Mouse (Mus musculus) limb, embryonic 14.5 days (tissue): ENCODE data around the gene Fgfr2. TPM values are rescaled to one million over a fixed set of nuclear protein-coding genes. Genes with fewer than 3 reads are reported as not detected.

Experiments
- ATAC-seq: fragments of 200-750 bp; cut with Nextera tagmentation; 2 replicates; pipeline ENCODE4 v1.8.0; 2017; ENCODE audit warnings: low read depth, moderate number of reproducible peaks, moderate TSS enrichment; ENCODE audit not compliant: low FRiP score
- DNase-seq: peaks from one replicate; pipeline ENCODE4 v3.0.0-alpha.2; 2015; ENCODE audit warnings: low spot score
- H3K27ac ChIP-seq: fragments of 300-500 bp; sonication (generic); replicated peaks from 2 replicates; pipeline ENCODE4 v1.5.1; 2014; ENCODE audit warnings: low read depth, mild to moderate bottlenecking, low read length, moderate library complexity, mixed read lengths
- H3K27me3 ChIP-seq: fragments of 300-500 bp; sonication (generic); 2 replicates; pipeline ENCODE4 v1.6.1; 2014; ENCODE audit warnings: low read length, mixed read lengths; ENCODE audit not compliant: control insufficient read depth, insufficient read depth
- H3K36me3 ChIP-seq: fragments of 300-500 bp; sonication (generic); 2 replicates; pipeline ENCODE4 v1.6.1; 2014; ENCODE audit warnings: mild to moderate bottlenecking, low read length, moderate library complexity, mixed read lengths; ENCODE audit not compliant: control insufficient read depth, insufficient read depth
- H3K4me1 ChIP-seq: fragments of 300-500 bp; sonication (generic); 2 replicates; pipeline ENCODE4 v1.6.1; 2014; ENCODE audit warnings: antibody characterized with exemption, low read length, mixed read lengths; ENCODE audit not compliant: control insufficient read depth, insufficient read depth
- H3K4me2 ChIP-seq: fragments of 300-500 bp; sonication (generic); replicated peaks from 2 replicates; pipeline ENCODE4 v1.6.1; 2014; ENCODE audit warnings: low read depth, mild to moderate bottlenecking, low read length, moderate library complexity; ENCODE audit not compliant: severe bottlenecking
- H3K4me3 ChIP-seq: fragments of 300-500 bp; sonication (generic); replicated peaks from 2 replicates; pipeline ENCODE4 v1.5.1; 2014; ENCODE audit warnings: low read length
- H3K9ac ChIP-seq: fragments of 300-500 bp; sonication (generic); 2 replicates; pipeline ENCODE4 v1.6.1; 2014; ENCODE audit warnings: mild to moderate bottlenecking, low read depth, low read length, moderate library complexity; ENCODE audit not compliant: severe bottlenecking
- H3K9me3 ChIP-seq: fragments of 300-500 bp; sonication (generic); 2 replicates; pipeline ENCODE4 v1.6.1; 2016; ENCODE audit warnings: low read length; ENCODE audit not compliant: control insufficient read depth
- POLR2A ChIP-seq: fragments of 200-500 bp; IDR thresholded peaks from 2 replicates; pipeline ENCODE4 v1.8.0; 2012; ENCODE audit warnings: inconsistent platforms, mild to moderate bottlenecking, moderate library complexity, borderline replicate concordance; ENCODE audit not compliant: insufficient read depth, insufficient read length; ENCODE audit errors: extremely low read depth
- WGBS: fragments of 180-500 bp; shearing (Covaris S2); extraction: QIAGEN DNeasy Blood & Tissue Kit; methylation state at CpG from one replicate; pipeline ENCODE4 v1.1.7; 2014; 5-methylcytosine and 5-hydroxymethylcytosine counted together
- polyA plus RNA-seq, 2 experiments: library from polyadenylated mRNA; depleted of rRNA in 1 of 2; stranded (reverse) in 1 of 2; unstranded in 1 of 2; fragments of >200 nt; fragmentation: Nextera tagmentation in 1 of 2; extraction: Ambion mirVana in 1 of 2; gene quantifications; 2 replicates each; pipeline versions ENCODE4 v1.2.1 to v1.2.3; 2012 to 2014

Gene Fgfr2
- polyA plus RNA-seq, 2 experiments, result 131 to 133 TPM

GRCm38 (mm10) chr7:132940569-132940968 is 182.6 kb downstream of the Fgfr2 start:
- WGBS, result 90% methylated on average over 2 of the region's 2 CpGs
- TF ChIP-seq POLR2A, result no peak
- ATAC-seq, result no peak

GRCm38 (mm10) chr7:132939118-132939517 is 184.0 kb downstream of the Fgfr2 start:
- 89% methylated on average over 2 of the region's 2 CpGs for WGBS

More at GRCm38 (mm10) chr7:132940569-132940968, 182.6 kb downstream of the Fgfr2 start:
- H3K9me3 ChIP-seq, result no peaks in the 10 kb centered on the region
- H3K36me3 ChIP-seq, result no peaks in the 10 kb centered on the region
- no peak overlapping the region for H3K9ac ChIP-seq
- DNase-seq, result no peak
- H3K27me3 ChIP-seq, result no peaks in the 10 kb centered on the region
- H3K27ac ChIP-seq, result no peak overlapping the region
- H3K4me1 ChIP-seq, result no peaks in the 10 kb centered on the region
- no peak overlapping the region for H3K4me2 ChIP-seq
- no peak overlapping the region for H3K4me3 ChIP-seq

GRCm38 (mm10) chr7:132934743-132935142 is 188.4 kb downstream of the Fgfr2 start:
- Histone ChIP-seq H3K36me3 (no peaks in the 10 kb centered on the region), H3K27me3 (no peaks in the 10 kb centered on the region), H3K9ac (no peak overlapping the region), H3K27ac (no peak overlapping the region), H3K4me2 (no peak overlapping the region), H3K9me3 (no peaks in the 10 kb centered on the region), H3K4me1 (peaks cover 12% of the 10 kb centered on the region), H3K4me3 (no peak overlapping the region)
- no peak for DNase-seq
- no peak for TF ChIP-seq POLR2A
- ATAC-seq, result no peak

More at GRCm38 (mm10) chr7:132939118-132939517, 184.0 kb downstream of the Fgfr2 start:
- no peaks in the 10 kb centered on the region for H3K36me3 ChIP-seq
- no peaks in the 10 kb centered on the region for H3K27me3 ChIP-seq
- no peak overlapping the region for H3K4me2 ChIP-seq
- H3K9me3 ChIP-seq, result no peaks in the 10 kb centered on the region
- DNase-seq (no peak), ATAC-seq (no peak)
- TF ChIP-seq POLR2A, result no peak
- no peaks in the 10 kb centered on the region for H3K4me1 ChIP-seq
- H3K27ac ChIP-seq, result no peak overlapping the region
- no peak overlapping the region for H3K9ac ChIP-seq
- H3K4me3 ChIP-seq, result no peak overlapping the region

- DNase-seq (no peak), ATAC-seq (no peak)
- 76% methylated on average over 1 of the region's 1 CpGs for WGBS
- no peak overlapping the region for H3K4me3 ChIP-seq
- H3K27ac ChIP-seq, result no peak overlapping the region
- H3K9me3 ChIP-seq, result no peaks in the 10 kb centered on the region
- no peak overlapping the region for H3K4me2 ChIP-seq
- H3K4me1 ChIP-seq, result peaks cover 12% of the 10 kb centered on the region
- H3K36me3 ChIP-seq, result no peaks in the 10 kb centered on the region
- no peaks in the 10 kb centered on the region for H3K27me3 ChIP-seq
- TF ChIP-seq POLR2A, result no peak
- no peak overlapping the region for H3K9ac ChIP-seq
These were observed 189.8 kb downstream of the Fgfr2 start for GRCm38 (mm10) chr7:132933331-132933730.

GRCm38 (mm10) chr7:132931560-132932351 is 191.4 kb downstream of the Fgfr2 start:
- ATAC-seq (no peak; the same call in 1 of the 2 replicates), DNase-seq (peak; percentile 5)
- H3K36me3 ChIP-seq, result no peaks in the 10 kb centered on the region
- peak overlapping the region; percentile 96 for H3K27ac ChIP-seq
- H3K4me3 ChIP-seq, result peak overlapping the region; percentile 88
- peaks cover 12% of the 10 kb centered on the region for H3K4me1 ChIP-seq
- no peaks in the 10 kb centered on the region for H3K9me3 ChIP-seq
- peak overlapping the region; percentile 75 for H3K4me2 ChIP-seq
- TF ChIP-seq POLR2A, result no peak
- H3K9ac ChIP-seq, result peak overlapping the region; percentile 95
- WGBS, result under 1% methylated on average over 28 of the region's 55 CpGs
- H3K27me3 ChIP-seq, result no peaks in the 10 kb centered on the region
